ENCODE assay signal across 8 mouse cellular contexts in genomic region chr7:19458072-19458486, GRCm38 (mm10). TPM values are rescaled to one million over a fixed set of nuclear protein-coding genes. Genes with fewer than 3 reads are reported as not detected.
DNase-seq lines count a peak whose midpoint lies in the region; ATAC-seq and TF ChIP-seq lines count a peak whose summit lies in the region.

No protein-coding gene starts in this region.

- H3K9me3 ChIP-seq in ES-E14 (ENCODE audit: control insufficient read depth, insufficient read depth, low read depth, low read length), result no peaks in the 10 kb centered on the region
- no peaks in the 10 kb centered on the region for H3K9me3 ChIP-seq in kidney, embryonic 14.5 days (ENCODE audit: control insufficient read depth, low read length)
- H3K9me3 ChIP-seq in lung, embryonic 16.5 days (ENCODE audit: control insufficient read depth, low read length), result no peaks in the 10 kb centered on the region

- DNase-seq in 3134 (ENCODE audit: extremely low read depth, insufficient read length, low spot score) (peak; percentile 56), ES-E14 (ENCODE audit: low read depth, low spot score) (no peak)
- peak; percentile 58 to 76 for DNase-seq in cerebellum, postnatal 4 days (ENCODE audit: low spot score in 2 of 2)
- DNase-seq in gastrocnemius, postnatal 4 days (ENCODE audit: low spot score in 2 of 2), result peak; percentile 46 to 76
- peak; percentile 78 for DNase-seq in thymus, postnatal 25 days

- under 1% methylated on average over 31 of the region's 31 CpGs for WGBS in kidney, embryonic 14.5 days
- under 1% methylated on average over 29 of the region's 31 CpGs for WGBS in lung, embryonic 16.5 days
- WGBS in olfactory bulb, adult 2 months, result under 1% methylated on average over 30 of the region's 31 CpGs

- no peaks in the 10 kb centered on the region for H3K27me3 ChIP-seq in kidney, embryonic 14.5 days (ENCODE audit: control insufficient read depth, insufficient read depth, low read length)
- H3K27me3 ChIP-seq in lung, embryonic 16.5 days (ENCODE audit: control insufficient read depth, insufficient read depth, low read depth, low read length), result no peaks in the 10 kb centered on the region

- H3K4me2 ChIP-seq in kidney, embryonic 14.5 days (replicated peaks; ENCODE audit: low read depth, low read length), result peak overlapping the region; percentile 86
- peak overlapping the region; percentile 89 for H3K4me2 ChIP-seq in lung, embryonic 16.5 days (ENCODE audit: low read depth, low read length)

- H3K27ac ChIP-seq in ES-E14 (ENCODE audit: insufficient read depth, low read depth, low read length, poor library complexity, severe bottlenecking), result peak overlapping the region; percentile 37; the same call in 1 of the 2 replicates
- H3K27ac ChIP-seq in kidney, embryonic 14.5 days (ENCODE audit: low read depth, low read length), result peak overlapping the region; percentile 79
- peak overlapping the region; percentile 70 for H3K27ac ChIP-seq in lung, embryonic 16.5 days (ENCODE audit: low read length)
- H3K27ac ChIP-seq in olfactory bulb, adult 2 months (ENCODE audit: insufficient read depth, low read depth, low read length), result no peak overlapping the region

- TF ChIP-seq CTCF in olfactory bulb, adult 2 months (IDR thresholded peaks at IDR 0.05; ENCODE audit: insufficient read depth, low read depth, low read length), result no peak

- peak; percentile 84 for ATAC-seq in kidney, embryonic 14.5 days (ENCODE audit: low FRiP score, low TSS enrichment)
- peak; percentile 82 for ATAC-seq in lung, embryonic 16.5 days (ENCODE audit: low read depth)

- no peaks in the 10 kb centered on the region; the same call in 1 of the 2 replicates for H3K36me3 ChIP-seq in ES-E14 (ENCODE audit: control insufficient read depth, insufficient read depth, low read length, poor library complexity, severe bottlenecking)
- H3K36me3 ChIP-seq in kidney, embryonic 14.5 days (ENCODE audit: control insufficient read depth, insufficient read depth, low read length), result peaks cover 9% of the 10 kb centered on the region
- H3K36me3 ChIP-seq in lung, embryonic 16.5 days (ENCODE audit: control insufficient read depth, insufficient read depth, low read length), result no peaks in the 10 kb centered on the region

- in situ Hi-C loops in ES-E14 (cut with MboI; ENCODE audit: low sequenced_read_pairs in 2 of 2, unreplicated experiment in 2 of 2), result no loop called here

- peak overlapping the region; percentile 89 for H3K9ac ChIP-seq in ES-E14 (ENCODE audit: insufficient read depth, low read depth, low read length, poor library complexity, severe bottlenecking)
- H3K9ac ChIP-seq in kidney, embryonic 14.5 days (ENCODE audit: low read depth, low read length), result peak overlapping the region; percentile 88
- H3K9ac ChIP-seq in lung, embryonic 16.5 days (ENCODE audit: low read length), result peak overlapping the region; percentile 90

- peak overlapping the region; percentile 94 to 99 for H3K4me3 ChIP-seq in ES-E14 (ENCODE audit: insufficient read depth in 1 of 2, low read depth in 1 of 2, low read length in 2 of 2, poor library complexity in 1 of 2, severe bottlenecking in 1 of 2)
- peak overlapping the region; percentile 96 for H3K4me3 ChIP-seq in kidney, embryonic 14.5 days (ENCODE audit: low read length)
- H3K4me3 ChIP-seq in lung, embryonic 16.5 days (ENCODE audit: low read length), result peak overlapping the region; percentile 93
- H3K4me3 ChIP-seq in olfactory bulb, adult 2 months (ENCODE audit: insufficient read depth, low read depth, low read length), result peak overlapping the region; percentile 91

- peaks cover 0 to 31% of the 10 kb centered on the region in 2 experiments; a peak in 2 of 4 replicates for H3K4me1 ChIP-seq in ES-E14 (ENCODE audit: control insufficient read depth in 2 of 2, insufficient read depth in 2 of 2, low read length in 2 of 2, poor library complexity in 1 of 2)
- peaks cover 10% of the 10 kb centered on the region; the same call in 1 of the 2 replicates for H3K4me1 ChIP-seq in kidney, embryonic 14.5 days (ENCODE audit: control insufficient read depth, insufficient read depth, low read length)
- peaks cover 18% of the 10 kb centered on the region for H3K4me1 ChIP-seq in lung, embryonic 16.5 days (replicated peaks; ENCODE audit: control insufficient read depth, insufficient read depth, low read length)
- peaks cover 21% of the 10 kb centered on the region for H3K4me1 ChIP-seq in olfactory bulb, adult 2 months (ENCODE audit: control insufficient read depth, insufficient read depth, low read length)

- TF ChIP-seq POLR2A in olfactory bulb, adult 2 months (IDR thresholded peaks at IDR 0.05; ENCODE audit: insufficient read depth, low read depth, low read length), result no peak

TF ChIP-seq in ES-E14, 5 proteins besides CTCF, POLR2A, EP300 and RAD21:
- TF ChIP-seq MAFK (IDR thresholded peaks at IDR 0.05; ENCODE audit: insufficient read depth, low read depth, low read length), result no peak
- no peak for TF ChIP-seq ZNF384 (IDR thresholded peaks at IDR 0.05; ENCODE audit: low read depth, low read length)
- 0 out of 2 replicates have a peak, but pooled peaks have one; percentile 29 for TF ChIP-seq HCFC1 (IDR thresholded peaks at IDR 0.05; ENCODE audit: borderline replicate concordance, insufficient read depth, low read length)
- TF ChIP-seq ZC3H11A (IDR thresholded peaks at IDR 0.05; ENCODE audit: borderline replicate concordance, low read depth, low read length), result no peak
- TF ChIP-seq CHD2 (IDR thresholded peaks at IDR 0.05; ENCODE audit: low read depth, low read length), result no peak
TF ChIP-seq in ES-E14: peak in this region for 1.

RNA-seq across cellular contexts. Expression of gene Mark4, which starts 0.5 kb away (rescaled TPM):
- 9.9 and 10.3 TPM in 2 replicates for total RNA-seq in ES-E14 (2012; rRNA removed)
- 10 to 100 TPM; 18.9 to 20.5 TPM for total RNA-seq in gastrocnemius, postnatal 4 days (2021)
- polyA plus RNA-seq in kidney, embryonic 14.5 days (2014; fragmentation: Nextera tagmentation; extraction: Ambion mirVana), result 10.4 and 12.1 TPM in 2 replicates
- 5.2 TPM in 2 replicates for polyA plus RNA-seq in lung, embryonic 16.5 days (2015; fragmentation: Nextera tagmentation; extraction: Ambion mirVana)
- polyA plus RNA-seq in olfactory bulb, adult 2 months (2012; ENCODE audit: insufficient read depth, insufficient read length, low replicate concordance, missing spikeins), result not detected in 2 replicates

RNA-seq across cellular contexts. Expression of gene Exoc3l2, which starts 5.1 kb away (rescaled TPM):
- total RNA-seq in ES-E14 (2012; rRNA removed), result 0.85 and 2.2 TPM in 2 replicates
- total RNA-seq in gastrocnemius, postnatal 4 days (2021), result under 1 TPM; 0.65 to 0.83 TPM
- 3.5 and 3.7 TPM in 2 replicates for polyA plus RNA-seq in kidney, embryonic 14.5 days (2014; fragmentation: Nextera tagmentation; extraction: Ambion mirVana)
- 0.72 and 1.1 TPM in 2 replicates for polyA plus RNA-seq in lung, embryonic 16.5 days (2015; fragmentation: Nextera tagmentation; extraction: Ambion mirVana)
- not detected in 2 replicates for polyA plus RNA-seq in olfactory bulb, adult 2 months (2012; ENCODE audit: insufficient read depth, insufficient read length, low replicate concordance, missing spikeins)

RNA-seq across cellular contexts. Expression of gene Bloc1s3, which starts 50.1 kb away (rescaled TPM):
- 3.1 and 3.4 TPM in 2 replicates for total RNA-seq in ES-E14 (2012; rRNA removed)
- 1 to 10 TPM; 1.9 to 2.3 TPM for total RNA-seq in gastrocnemius, postnatal 4 days (2021)
- 1.4 and 2.4 TPM in 2 replicates for polyA plus RNA-seq in kidney, embryonic 14.5 days (2014; fragmentation: Nextera tagmentation; extraction: Ambion mirVana)
- 1.4 TPM in 2 replicates for polyA plus RNA-seq in lung, embryonic 16.5 days (2015; fragmentation: Nextera tagmentation; extraction: Ambion mirVana)
- not detected in 2 replicates for polyA plus RNA-seq in olfactory bulb, adult 2 months (2012; ENCODE audit: insufficient read depth, insufficient read length, low replicate concordance, missing spikeins)

RNA-seq across cellular contexts. Expression of gene Trappc6a, which starts 50.1 kb away (rescaled TPM):
- 33.2 and 56.7 TPM in 2 replicates for total RNA-seq in ES-E14 (2012; rRNA removed)
- 10 to 100 TPM; 27.3 to 30.6 TPM for total RNA-seq in gastrocnemius, postnatal 4 days (2021)
- polyA plus RNA-seq in kidney, embryonic 14.5 days (2014; fragmentation: Nextera tagmentation; extraction: Ambion mirVana), result 63.7 and 70.2 TPM in 2 replicates
- polyA plus RNA-seq in lung, embryonic 16.5 days (2015; fragmentation: Nextera tagmentation; extraction: Ambion mirVana), result 104 and 111 TPM in 2 replicates
- polyA plus RNA-seq in olfactory bulb, adult 2 months (2012; ENCODE audit: insufficient read depth, insufficient read length, low replicate concordance, missing spikeins), result not detected in 2 replicates

RNA-seq across cellular contexts. Expression of gene Ckm, which starts 53.5 kb away (rescaled TPM):
- 0.85 and 1.1 TPM in 2 replicates for total RNA-seq in ES-E14 (2012; rRNA removed)
- total RNA-seq in gastrocnemius, postnatal 4 days (2021), result over 10,000 TPM; 12,501 to 12,915 TPM
- polyA plus RNA-seq in kidney, embryonic 14.5 days (2014; fragmentation: Nextera tagmentation; extraction: Ambion mirVana), result 0.20 and 0.69 TPM in 2 replicates
- 78.9 and 137 TPM in 2 replicates for polyA plus RNA-seq in lung, embryonic 16.5 days (2015; fragmentation: Nextera tagmentation; extraction: Ambion mirVana)
- polyA plus RNA-seq in olfactory bulb, adult 2 months (2012; ENCODE audit: insufficient read depth, insufficient read length, low replicate concordance, missing spikeins), result not detected in 2 replicates
